Mouse (Mus musculus): ENCODE data around the gene Ppp2r5b. TPM values are rescaled to one million over a fixed set of nuclear protein-coding genes. Genes with fewer than 3 reads are reported as not detected.

The Ppp2r5b gene
- total RNA-seq, 2 experiments from 2014 or later, result 83.5 to 129 TPM

DNA sequence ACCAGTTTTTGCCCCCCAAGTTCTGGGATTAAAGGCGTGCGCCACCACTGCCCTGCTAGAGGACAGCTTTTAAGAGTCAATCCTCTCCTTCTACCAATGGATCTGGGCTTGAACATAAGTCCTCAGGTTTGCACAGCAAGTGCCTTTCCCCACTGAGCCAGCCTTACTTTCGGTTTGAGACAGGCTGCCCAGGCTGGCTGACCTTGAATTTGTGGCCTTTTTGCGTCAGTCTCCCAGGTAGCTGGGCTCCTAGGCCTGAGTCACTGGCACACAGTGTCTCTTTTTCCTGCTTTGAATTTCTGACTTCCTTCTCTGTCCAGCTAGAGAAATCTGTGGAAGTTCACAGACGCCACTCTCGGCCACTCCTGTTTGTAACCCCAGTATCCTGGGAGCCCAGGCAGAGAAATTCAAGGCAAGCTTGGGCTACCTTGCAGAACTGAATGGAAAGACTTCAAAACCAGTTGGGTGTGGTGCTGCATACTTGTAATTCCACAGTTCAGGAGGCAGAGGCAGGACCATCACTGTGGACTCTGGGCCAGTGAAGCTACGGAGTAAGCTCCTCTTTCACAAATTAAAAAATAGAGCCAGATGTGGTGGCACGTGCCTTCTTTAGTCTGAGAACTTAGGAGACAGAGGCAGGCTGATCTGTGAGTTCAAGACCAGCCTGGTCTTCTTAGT lies 34.3 kb upstream of the Ppp2r5b start:
- DNase-seq, result peak; percentile 78 to 86

DNA sequence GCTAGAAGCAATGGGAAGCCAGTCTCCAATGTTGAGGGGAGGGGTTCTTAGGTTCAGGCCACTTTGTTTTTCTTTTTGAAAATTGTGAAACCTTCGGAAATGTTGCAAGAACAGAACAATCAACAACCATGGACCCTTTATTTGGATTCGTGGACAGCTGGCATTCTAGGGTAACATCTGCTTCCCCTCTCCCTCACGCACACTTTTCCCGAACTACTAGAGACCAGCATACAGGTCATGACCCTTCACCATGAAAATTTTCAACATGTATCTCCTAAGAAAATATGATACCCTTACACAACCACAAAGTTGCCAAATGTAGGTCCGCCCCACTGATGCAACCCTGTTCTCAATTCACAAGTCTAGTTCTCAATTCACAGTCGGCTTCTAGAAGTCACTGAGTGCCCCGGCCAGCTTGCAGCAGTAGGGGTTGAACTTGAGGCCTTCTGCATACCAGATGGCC lies 33.0 kb upstream of the Ppp2r5b start:
- DNase-seq, result peak in 1 of 2 experiments; percentile 41

DNA sequence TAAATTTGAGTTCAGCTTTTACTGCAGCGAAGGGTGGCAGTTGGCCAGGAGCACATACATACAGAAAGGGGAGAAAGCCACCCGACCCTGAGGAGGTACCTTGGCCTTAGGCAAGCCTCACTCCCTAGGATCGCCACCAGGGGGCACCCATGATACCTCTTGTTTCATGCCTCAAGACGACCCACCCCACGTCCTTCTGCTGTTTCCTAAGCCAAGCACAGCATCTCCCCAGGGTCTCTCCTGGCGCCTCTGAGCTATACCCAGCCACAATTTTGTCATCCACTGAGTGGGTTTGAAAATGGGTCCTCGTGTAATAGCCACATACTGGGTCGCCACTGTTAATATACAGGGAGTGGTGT lies 32.5 kb upstream of the Ppp2r5b start:
- DNase-seq, result peak; percentile 89 to 93

DNA sequence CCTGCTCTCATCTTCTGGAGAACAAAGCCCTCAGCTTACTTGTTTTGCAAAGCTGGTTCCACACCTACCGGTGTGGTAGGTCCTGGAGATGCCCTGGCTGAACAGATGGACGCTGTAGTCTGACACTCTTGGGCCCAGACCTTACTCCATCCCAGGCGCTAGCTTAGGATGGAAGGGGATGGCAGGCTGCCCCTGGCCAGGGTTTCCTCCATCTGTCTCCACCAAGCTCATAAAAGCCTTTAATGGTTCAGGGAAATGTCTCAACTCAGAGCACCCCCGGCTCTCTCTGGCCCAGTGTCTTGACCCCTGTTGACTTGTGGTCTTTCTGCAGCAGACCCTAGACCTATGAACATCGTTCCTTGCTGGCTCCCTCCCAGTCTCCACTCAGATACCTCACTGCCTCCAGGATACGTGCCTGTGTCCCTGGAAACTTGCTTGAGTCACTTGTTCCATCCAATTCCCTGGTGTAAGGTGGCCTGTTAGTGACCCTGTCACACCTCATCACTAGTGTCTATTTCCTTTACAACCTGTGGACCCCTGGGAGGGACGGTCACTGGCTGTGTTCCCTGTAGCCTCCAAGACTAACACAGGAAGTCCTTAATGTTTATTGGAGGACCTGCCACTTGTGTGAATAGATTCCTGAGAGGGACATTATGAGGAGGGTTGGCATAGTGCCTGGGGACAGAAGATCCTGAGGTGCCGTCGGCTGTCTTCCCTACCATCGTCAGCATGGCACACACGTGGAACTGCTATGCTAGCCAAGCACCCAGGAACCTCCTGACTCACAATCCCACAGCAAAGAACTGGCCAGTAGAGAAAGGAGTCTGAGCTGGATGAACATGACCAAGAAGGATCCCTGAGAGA lies 31.9 kb upstream of the Ppp2r5b start:
- DNase-seq, result no peak

DNA sequence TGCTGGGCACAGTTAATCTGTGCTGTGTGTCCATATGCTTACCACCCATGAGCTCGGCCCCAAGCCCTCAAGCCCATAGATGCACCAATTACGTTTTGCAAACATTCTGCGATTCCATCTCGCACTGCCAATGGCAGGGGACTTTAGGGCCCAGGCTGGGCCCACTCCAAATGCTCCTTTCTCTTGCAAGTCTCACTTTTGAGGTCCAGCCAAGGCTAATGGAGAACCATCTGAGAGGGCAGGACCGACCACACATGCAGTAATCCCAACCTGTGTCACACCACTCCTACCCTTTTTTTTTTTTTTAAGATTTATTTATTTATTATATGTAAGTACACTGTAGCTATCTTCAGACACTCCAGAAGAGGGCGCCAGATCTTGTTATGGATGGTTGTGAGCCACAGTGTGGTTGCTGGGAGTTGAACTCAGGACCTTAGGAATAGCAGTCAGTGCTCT lies 30.1 kb upstream of the Ppp2r5b start:
- no peak for DNase-seq

DNA sequence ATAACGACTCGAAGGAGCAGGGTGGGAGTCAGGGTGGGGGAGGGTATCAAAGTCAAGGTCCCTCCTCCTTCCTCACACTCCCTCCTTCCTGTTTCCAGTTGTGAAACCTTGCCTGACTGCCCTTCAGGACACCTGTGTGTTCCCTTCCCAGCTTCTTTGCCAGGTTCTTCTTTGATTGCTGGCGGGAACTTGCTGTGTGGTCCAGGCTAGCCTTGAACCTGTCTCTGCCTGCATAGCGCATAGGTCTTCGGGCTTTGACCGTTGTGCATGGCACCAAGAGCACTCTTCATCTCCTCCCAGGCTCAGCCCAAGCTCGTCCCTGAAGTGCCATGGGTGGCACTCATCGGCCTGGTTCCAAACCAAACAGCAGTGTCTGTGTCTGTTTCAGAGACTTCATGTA lies 29.3 kb upstream of the Ppp2r5b start:
- DNase-seq, result no peak

DNA sequence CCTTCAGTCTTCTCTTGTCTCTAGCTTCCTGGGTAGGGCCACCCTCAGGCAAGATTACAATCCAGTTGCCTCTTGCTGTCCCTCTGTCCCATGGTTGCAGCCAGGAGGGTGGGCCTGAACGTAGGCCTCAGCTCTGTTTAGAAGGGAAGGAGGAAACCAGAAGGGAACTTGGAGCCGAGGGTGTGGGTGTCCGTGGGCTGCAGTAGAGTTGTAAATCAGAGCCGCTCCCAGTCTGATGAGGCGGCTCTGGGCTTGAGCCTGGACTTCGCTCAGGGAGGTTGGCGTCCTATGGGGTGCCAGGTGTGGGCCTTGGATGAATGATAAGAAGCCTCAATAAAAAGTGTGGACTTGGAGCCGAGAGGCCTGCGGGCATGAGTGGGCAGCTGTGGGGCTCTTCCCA lies 28.5 kb upstream of the Ppp2r5b start:
- no peak for DNase-seq

DNA sequence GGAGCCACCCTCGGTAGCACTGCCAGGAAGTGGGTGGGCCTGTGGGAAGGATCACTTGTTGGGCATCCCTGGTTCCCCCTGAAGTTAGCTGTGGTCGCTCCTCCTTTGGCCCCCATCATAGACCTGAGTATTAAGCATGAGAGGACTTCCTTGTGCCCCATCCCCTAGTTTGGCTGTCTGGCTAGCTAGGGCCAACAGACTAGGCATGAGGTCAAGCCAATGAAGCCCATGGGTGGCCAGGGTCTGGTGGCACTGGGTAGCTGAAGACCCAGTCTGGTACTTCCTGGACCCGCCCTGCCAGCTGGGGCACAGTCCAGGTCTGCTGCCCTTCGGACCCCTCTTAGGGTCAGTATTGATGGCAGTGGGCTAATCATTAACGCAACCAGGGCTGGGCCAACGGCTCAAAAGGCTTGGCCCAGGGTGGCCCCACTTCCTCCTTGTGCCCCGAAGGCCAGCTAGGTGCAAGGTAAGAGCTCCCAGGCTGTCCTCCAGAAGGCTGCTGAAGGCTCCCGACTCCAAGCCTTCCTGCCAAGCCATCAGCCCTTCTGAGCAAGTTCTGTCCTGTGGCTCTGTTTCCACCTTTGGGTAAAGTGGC lies 27.3 kb upstream of the Ppp2r5b start:
- DNase-seq, result no peak

DNA sequence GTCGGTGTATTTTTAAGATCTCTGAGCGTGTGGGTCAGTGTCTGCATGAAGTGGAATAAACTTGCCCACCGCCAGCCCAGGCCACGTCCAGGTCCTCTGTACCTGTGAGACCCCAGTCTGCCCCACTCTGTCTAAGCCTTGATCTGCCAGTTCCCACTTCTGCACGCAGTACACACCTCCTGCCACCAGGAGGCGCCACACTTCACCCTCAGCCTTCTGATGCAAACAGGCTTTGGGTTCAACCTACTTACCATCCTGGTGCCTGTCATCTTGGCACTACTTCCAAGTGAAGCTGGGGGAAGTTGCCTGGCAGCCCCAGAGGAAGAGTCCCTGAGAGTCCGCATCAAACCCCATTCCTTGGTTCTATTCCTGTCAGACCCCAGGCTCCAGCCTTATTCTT lies 26.6 kb upstream of the Ppp2r5b start:
- DNase-seq, result peak; percentile 74 to 77

DNA sequence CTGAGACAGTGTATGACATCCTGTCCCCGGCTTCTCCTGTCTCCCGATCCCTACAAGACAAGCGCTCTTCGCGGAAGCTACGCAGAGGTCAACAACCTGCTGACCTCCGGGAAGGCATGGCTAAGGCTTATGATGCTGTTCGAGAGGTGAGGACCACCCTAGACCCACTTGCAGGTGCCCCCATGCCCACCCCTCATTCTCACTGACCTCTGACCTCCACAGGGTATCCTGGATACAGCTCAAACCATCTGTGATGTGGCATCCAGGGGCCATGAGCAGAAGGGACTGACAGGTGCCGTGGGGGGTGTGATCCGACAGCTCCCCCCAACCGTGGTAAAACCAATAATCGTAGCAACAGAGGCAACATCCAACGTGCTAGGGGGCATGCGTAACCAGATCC lies 25.7 kb upstream of the Ppp2r5b start:
- DNase-seq, result no peak

DNA sequence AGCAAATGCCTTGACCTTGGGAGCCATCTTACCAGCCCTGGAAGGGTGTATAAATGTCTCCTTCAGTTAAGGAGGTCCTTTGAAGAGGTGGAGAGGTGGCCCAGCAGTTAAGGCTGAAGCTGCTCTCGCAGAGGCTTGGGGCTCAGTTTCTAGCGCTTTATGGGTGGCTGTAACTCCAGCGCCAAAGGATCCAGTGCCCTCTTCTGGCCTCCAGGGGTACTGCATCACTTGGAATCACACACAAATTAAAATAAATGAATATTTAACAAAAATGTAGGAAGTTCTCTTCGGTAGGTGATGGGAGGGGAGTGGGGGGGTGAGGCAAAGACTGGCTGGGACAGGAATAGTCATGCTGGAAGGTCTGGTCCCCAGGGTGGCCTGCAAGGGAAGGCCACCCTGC lies 25.3 kb upstream of the Ppp2r5b start:
- DNase-seq, result no peak

DNA sequence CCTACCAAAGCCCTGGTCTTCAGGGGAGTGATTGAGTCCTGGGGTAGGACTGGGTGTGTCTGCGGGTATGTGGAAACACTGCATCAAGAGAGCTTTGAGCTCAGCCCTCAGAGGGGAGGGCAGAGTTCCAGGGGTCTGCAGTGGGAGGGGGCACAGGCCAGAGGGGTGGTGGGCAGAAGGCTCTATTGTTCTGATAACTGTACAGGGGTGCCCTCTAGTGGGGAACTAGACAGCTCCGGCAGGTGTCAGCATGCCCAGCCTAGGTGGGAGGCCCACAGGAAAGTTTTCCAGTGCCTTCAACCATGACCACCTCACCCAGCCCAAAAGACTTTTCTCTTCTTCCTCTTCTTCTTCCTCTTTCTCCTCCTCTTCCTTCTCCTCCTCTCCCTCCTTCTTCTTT lies 24.8 kb upstream of the Ppp2r5b start:
- DNase-seq, result peak in 1 of 2 experiments; percentile 48

DNA sequence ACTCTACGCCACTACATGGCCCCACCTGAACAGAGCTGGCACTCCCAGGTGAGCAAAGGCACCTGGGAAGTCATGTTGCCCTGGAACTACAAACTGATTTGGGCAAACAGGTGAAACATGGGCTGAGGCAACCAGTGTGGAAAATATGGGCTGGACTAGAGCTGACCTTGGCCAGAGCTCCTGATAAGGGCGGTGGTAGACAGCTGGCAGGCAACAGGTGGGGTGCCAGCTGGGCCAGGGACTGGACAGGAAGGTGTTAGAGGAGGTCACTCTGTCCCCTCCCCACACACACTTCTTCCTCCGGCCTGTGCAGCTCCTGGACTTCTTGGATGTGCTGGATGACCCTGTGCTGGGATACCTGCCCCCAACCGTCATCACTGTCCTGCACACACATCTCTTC lies 17.3 kb upstream of the Ppp2r5b start:
- no peak for DNase-seq

DNA sequence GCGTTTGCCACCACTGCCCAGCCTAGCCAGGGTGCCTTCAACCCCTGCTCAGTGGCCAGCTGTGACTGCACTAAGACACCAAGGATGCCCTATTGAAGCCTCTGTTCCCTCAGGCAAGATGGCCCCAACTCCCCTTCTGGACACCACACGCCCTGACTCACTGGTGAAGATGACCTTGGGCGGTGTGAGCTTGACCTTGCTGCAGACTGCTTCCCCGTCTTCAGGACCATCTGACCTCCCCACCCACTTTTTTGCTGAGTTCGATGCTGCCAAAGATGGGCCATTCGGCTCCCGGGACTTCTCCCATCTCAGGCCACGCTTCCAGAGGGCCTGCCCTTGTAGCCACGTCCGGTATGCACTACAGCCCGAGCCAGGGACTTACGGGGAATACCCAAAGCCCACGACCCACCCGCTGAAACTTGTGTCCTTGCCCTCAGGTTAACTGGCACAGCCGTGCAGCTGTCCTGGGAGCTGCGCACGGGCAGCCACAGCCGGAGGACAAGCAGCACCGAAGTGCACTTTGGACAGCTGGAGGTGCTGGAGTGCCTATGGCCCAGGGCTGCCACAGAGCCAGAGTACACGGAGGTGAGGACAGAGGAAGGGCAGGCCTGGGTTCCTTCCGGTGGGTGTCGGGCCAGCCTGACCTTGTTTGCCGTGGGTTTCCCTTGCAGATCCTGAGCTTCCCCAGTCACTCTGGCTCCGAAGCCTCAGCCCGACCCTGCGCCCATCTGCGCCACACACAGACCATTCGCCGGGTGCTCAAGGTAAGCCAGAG lies 12.0 kb upstream of the Ppp2r5b start:
- DNase-seq, result peak in 1 of 2 experiments; percentile 68

DNA sequence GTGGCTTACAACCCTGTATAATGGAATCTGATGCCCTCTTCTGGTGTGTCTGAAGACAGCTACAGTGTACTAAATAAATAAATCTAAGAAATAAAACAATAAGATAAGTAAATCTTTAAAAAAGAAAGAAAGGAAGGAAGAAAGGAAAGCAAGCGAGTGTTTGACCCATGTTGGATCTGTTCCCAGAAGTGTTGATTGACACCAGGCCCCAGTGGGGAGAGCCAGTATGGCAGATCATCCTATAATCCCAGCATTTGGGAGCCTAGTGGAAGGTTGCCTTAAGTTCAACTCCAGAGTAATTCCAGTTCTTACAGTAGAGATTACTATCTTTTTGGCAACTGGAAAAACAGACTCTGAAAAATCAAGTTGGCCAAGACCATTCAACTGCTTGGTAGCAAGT lies 10.1 kb upstream of the Ppp2r5b start:
- no peak for DNase-seq

DNA sequence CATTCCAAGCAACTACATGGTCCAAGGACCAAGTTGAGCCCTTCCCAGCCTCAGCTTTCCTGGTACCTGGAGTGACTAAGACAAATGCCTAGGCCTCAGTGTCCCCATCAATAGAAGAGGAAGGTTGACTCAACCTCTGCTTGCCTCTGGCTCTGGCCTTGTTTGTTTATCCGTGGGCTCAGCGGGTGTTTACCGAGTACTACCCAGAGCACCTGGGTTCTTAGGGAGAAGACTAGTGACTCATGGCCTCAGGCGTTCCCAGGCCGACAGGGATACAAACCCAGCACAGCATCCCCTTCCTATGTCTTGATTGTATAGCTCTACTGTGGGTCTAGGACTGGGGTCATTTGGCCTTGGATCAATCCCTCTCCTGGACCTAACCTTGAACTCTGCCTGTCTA lies 7.6 kb upstream of the Ppp2r5b start:
- no peak for DNase-seq

DNA sequence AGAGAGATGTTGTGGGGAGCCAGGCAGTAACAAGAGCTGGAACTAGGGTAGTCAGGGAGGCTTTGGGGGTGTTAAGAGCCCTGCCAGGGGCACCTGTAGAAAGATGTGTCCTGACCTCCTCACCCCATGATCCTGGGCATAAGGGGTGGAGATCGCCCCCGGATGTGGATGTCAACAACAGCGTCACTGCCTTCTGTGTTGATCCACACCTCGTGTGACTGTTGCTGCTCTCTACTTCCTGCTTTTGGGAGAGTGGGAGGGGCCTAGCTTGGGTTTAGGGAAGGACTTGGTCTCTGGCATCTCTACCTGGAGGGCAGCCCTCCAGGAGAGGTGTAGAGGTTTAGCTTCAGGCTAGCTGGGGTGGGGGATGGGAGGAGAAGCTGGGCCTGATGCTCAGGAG lies 6.6 kb upstream of the Ppp2r5b start:
- DNase-seq, result peak; percentile 60 to 75

DNA sequence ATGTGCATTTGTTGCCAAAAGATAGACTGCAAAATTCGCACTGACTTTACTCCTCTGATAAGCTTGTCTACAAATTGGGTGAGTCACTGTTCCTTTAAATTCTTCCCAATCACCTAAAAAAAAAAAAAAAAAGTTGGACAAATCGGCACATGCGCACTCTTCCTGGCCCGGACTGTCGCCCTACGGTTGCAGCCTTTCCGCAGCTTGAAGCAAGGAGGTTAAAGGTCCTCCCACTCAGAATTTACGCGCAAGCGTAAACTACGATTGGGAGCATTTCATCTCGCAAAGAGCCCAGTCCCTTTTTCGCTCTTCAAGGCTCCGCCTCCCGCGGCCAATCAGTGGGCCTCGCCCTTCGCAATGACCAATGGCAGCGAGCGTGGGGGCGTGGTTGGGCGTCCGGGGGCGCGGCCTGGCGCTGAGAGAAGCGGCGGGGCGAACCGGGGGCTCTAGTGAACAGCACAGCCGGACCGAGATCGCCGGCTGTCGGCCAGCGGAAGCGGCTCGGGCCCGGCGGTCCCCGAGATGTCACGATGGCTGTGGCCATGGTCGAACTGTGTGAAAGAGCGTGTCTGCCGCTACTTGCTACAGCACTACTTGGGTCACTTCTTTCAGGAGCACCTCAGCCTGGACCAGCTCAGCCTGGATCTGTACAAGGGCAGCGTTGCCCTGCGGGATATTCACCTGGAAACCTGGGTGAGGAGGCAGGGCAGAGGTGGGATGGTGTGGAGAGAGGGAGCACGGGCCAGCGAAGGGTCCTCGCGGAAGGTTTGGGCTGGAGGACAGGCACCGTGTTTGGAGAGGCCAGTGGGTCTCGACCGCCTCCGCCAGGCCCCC lies 5.8 kb upstream of the Ppp2r5b start, which contains the start of gene Atg2a:
Gene Atg2a, plus strand, starts transcription at position 395 of the 834 bp plus-strand sequence.
- DNase-seq, result peak; percentile 99

DNA sequence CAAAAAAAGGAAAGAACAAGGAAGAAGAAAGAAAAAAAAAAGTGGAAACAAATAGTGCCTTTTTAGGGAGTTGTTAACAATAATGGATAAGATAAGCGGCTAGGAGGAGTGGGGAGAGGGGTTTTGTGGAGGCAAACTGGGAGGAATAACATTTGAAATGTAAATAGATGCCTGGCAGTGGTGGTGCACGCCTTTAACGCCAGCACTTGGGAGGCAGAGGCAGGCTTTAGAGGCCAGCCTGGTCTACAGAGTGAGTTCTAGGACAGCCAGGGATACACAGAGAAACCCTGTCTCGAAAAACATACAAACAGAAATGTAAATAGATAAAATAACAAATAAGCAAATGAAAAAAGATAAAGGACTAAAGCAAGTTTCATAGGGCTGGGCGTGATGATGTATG lies 5.1 kb upstream of the Ppp2r5b start:
- no peak for DNase-seq

DNA sequence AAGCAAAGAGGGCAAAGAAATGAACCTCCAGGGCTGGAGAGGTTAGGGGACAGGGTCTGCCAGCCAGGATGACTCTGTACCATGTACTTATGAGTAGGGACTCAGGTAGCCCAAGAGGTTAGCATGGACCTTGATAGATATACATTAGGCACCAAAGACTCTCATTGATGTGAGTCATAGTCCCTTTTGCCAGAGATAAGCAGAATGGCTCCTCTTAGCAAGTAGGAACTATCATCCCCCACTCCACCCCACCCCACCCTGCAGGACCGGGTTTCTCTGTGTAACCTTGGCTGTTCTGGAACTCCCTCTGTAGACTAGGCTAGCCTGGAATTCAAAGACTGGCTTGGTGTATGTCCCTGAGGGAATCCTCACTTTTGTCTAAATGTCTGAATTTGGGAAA lies 4.5 kb upstream of the Ppp2r5b start:
- DNase-seq, result no peak

DNA sequence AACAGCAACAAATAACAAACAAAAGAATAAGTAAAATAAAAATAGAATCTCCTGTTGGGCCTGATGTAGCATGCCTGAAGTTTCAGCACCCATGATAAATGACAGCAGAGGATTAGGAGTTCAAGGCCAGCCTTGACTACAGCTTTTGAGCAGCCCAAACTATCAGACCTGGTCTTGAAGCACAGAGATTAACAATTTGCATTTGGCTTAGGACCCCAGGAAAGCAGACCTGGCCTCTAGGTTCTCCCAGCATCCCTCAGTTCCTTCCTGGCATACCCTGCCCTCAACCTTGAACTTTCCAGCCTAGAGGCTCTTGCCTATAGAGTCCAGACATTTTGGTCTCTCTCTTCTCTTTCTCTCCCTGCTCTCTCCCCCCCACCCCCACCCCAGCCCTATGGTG lies 3.1 kb upstream of the Ppp2r5b start:
- no peak for DNase-seq

Data from adrenal gland, postnatal 36 days (tissue).